Mouse (Mus musculus) liver, embryonic 16.5 days (tissue): ENCODE data around the gene Kifc1. TPM values are rescaled to one million over a fixed set of nuclear protein-coding genes. Genes with fewer than 3 reads are reported as not detected.
A peak's percentile ranks its signal among the peaks of the same experiment; 100 is the strongest.
"Not testable (repeated sequence)": the region's sequence is repeated elsewhere in the genome, so short reads cannot be mapped to it uniquely, and the experiment has no call there.

ENCODE experiments used
- ATAC-seq: fragments of 200-750 bp; cut with Nextera tagmentation; 2 replicates; pipeline ENCODE4 v1.8.0; 2017; ENCODE audit warnings: low read depth, mild to moderate bottlenecking, moderate number of reproducible peaks, moderate library complexity
- H3K27ac ChIP-seq: fragments of 300-500 bp; sonication (generic); 2 replicates; pipeline ENCODE4 v1.5.1; 2014; ENCODE audit warnings: mild to moderate bottlenecking, low read length
- H3K27me3 ChIP-seq: fragments of 300-500 bp; sonication (generic); 2 replicates; pipeline ENCODE4 v1.6.1; 2014; ENCODE audit warnings: low read depth, low read length, mixed read lengths; ENCODE audit not compliant: control insufficient read depth, insufficient read depth
- H3K36me3 ChIP-seq: fragments of 300-500 bp; sonication (generic); 2 replicates; pipeline ENCODE4 v1.6.1; 2014; ENCODE audit warnings: mild to moderate bottlenecking; ENCODE audit not compliant: control insufficient read depth, insufficient read depth
- H3K4me1 ChIP-seq: fragments of 300-500 bp; sonication (generic); 2 replicates; pipeline ENCODE4 v1.6.1; 2014; ENCODE audit warnings: low read depth, low read length, mixed read lengths; ENCODE audit not compliant: control insufficient read depth
- H3K4me2 ChIP-seq: fragments of 300-500 bp; sonication (generic); 2 replicates; pipeline ENCODE4 v1.6.1; 2014; ENCODE audit warnings: low read depth, low read length, mixed read lengths
- H3K4me3 ChIP-seq: fragments of 300-500 bp; sonication (generic); 2 replicates; pipeline ENCODE4 v1.5.1; 2014; ENCODE audit warnings: low read depth, mild to moderate bottlenecking, low read length
- H3K9ac ChIP-seq: fragments of 300-500 bp; sonication (generic); 2 replicates; pipeline ENCODE4 v1.6.1; 2014; ENCODE audit warnings: low read depth, low read length
- H3K9me3 ChIP-seq: fragments of 300-500 bp; sonication (generic); replicated peaks from 2 replicates; pipeline ENCODE4 v1.6.1; 2016; ENCODE audit warnings: low read length; ENCODE audit not compliant: control insufficient read depth
- WGBS: fragments of 180-500 bp; shearing (Covaris S2); extraction: QIAGEN DNeasy Blood & Tissue Kit; methylation state at CpG from one replicate; pipeline ENCODE4 v1.1.7; 2014; ENCODE audit not compliant: insufficient replicate concordance; 5-methylcytosine and 5-hydroxymethylcytosine counted together
- polyA plus RNA-seq: library from polyadenylated mRNA; unstranded; fragments of >200 nt; fragmentation: Nextera tagmentation; extraction: Ambion mirVana; gene quantifications from 2 replicates; pipeline ENCODE4 v1.2.1, GENCODE M21; 2015

Kifc1 gene
- polyA plus RNA-seq, 1 experiment from 2014 or later: 6.1 TPM

DNA sequence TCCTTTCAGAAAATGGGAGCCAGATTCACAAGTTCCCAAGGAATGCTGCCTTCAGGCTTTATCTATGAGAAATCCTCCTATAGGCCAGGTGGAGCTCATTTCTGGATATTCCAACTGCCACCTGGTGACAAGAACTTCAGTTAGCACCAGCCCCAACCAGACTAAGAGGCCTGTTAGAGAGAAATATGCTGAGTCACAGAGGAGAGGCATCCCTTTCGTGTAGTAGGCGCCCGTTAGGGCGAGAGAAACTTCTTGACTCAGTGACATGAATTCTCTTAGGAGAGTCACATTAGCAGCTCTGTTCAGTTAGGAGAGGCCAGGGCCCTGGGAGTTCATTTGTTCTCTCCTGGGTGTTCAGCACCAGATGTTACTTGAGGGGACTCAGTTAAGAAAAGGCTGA lies 9.2 kb upstream of the Kifc1 start:
- Histone ChIP-seq H3K27me3 (no peaks in the 10 kb centered on the region), H3K4me1 (peaks cover 50% of the 10 kb centered on the region), H3K27ac (peak overlapping the region; percentile 82), H3K4me2 (no peak overlapping the region), H3K4me3 (no peak overlapping the region), H3K36me3 (no peaks in the 10 kb centered on the region), H3K9me3 (no peaks in the 10 kb centered on the region), H3K9ac (peak overlapping the region; percentile 13; the same call in 1 of the 2 replicates)
- WGBS: 14% methylated on average over 4 of the region's 4 CpGs
- peak; percentile 81 for ATAC-seq

DNA sequence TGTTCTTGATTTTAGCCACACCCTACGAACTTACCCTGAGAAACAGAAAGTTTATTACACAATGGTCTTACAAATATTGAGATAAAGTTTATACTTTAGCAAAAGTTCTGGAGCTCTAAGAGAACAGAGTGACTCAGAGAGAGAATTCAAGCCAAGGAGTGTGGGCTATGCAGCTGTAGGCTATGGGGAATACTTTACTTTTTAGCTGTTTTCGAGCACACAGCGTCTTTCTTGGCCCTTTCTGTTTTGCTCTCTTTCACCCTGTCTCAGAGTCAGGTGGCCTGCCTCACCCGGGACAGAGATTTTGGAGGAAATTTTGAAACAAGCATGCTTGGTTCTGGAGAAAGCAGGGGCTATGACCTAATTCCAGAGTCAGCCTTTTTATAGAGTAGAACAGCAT lies 7.7 kb upstream of the Kifc1 start:
- not testable (repeated sequence) for H3K4me3 ChIP-seq, H3K4me2 ChIP-seq, H3K36me3 ChIP-seq, H3K27me3 ChIP-seq, H3K9me3 ChIP-seq, ATAC-seq, H3K9ac ChIP-seq
- peaks cover 46% of the 10 kb centered on the region for H3K4me1 ChIP-seq
- 61% methylated on average over 4 of the region's 4 CpGs for WGBS
- H3K27ac ChIP-seq: peak overlapping the region; percentile 50

DNA sequence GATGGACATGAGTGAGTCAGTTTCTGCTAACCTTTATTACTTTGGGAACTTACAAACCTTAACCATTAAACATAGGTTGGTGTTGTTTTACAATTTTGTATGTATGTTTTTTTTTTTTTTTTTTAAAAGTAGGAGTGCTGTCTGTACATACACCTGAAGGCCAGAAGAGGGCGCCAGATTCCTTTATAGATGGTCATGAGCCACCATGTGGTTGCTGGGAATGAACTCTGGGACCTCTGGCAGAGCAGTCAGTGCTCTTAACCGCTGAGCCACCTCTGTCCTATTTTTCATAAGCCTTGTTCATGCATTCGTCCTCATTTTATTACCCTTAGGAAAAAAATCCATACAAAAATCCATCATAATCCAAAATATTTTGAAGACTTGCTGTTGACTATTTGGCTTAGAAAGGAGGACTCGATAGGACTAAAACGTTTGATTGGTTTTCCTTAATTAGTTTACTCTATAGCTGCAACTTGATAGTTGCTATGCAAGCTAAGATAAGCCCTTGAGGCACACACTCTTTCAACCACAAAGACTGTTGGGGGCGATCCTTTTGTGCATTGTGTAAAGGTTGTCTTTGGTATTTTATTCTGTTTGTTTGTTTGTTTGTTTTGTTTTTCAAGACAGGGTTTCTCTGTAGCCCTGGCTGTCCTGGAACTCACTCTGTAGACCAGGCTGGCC lies 6.8 kb upstream of the Kifc1 start:
- peaks cover 37% of the 10 kb centered on the region for H3K4me1 ChIP-seq
- H3K27me3 ChIP-seq: no peaks in the 10 kb centered on the region
- no peaks in the 10 kb centered on the region for H3K9me3 ChIP-seq
- no peak overlapping the region for H3K4me2 ChIP-seq
- H3K9ac ChIP-seq: no peak overlapping the region
- WGBS: 14% methylated on average over 6 of the region's 6 CpGs
- H3K4me3 ChIP-seq: no peak overlapping the region
- no peak overlapping the region; the same call in 1 of the 2 replicates for H3K27ac ChIP-seq
- ATAC-seq: no peak
- no peaks in the 10 kb centered on the region for H3K36me3 ChIP-seq

DNA sequence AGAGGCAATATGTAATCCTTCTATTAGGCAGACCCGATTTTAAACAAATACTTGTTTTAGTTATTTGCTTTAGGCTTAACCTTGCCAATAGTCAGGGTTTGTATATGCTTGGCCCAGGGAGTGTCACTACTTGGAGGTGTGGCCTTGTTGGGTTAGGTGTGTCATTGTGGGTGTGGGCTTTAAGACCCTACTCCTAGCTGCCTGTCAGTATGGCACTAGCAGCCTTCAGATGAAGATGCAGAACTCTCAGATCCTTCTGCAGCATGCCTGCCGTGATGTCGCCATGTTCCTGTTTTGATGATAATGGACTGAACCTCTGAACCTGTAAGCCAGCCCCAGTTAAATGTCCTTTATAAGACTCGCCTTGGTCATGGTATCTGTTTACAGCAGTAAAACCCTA lies 2.5 kb upstream of the Kifc1 start:
- not testable (repeated sequence) for ATAC-seq, H3K4me2 ChIP-seq, H3K9ac ChIP-seq, H3K9me3 ChIP-seq, H3K27ac ChIP-seq, H3K4me3 ChIP-seq, H3K27me3 ChIP-seq, H3K36me3 ChIP-seq
- H3K4me1 ChIP-seq: peaks cover 19% of the 10 kb centered on the region
- 65% methylated on average over 4 of the region's 4 CpGs for WGBS

DNA sequence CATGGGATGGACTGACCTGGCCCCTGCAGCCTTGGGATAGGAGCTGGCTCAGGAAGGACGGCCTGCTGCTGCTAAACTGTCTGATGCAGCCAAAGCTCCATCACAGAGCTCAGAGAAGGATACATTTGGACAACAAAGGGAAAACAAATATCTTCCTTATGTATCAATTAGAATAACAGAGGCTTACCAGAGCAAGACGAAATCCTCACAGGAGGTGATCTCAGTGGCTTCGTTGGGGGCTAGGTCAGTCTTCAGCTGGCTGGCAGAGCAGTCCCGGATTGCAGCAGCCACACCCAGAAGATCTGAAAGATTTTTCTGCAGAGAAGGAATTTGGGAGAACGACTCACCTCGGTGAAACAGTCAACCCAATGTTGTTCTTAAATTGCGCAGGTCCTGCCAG lies 2.0 kb upstream of the Kifc1 start:
- Histone ChIP-seq H3K27me3 (no peaks in the 10 kb centered on the region), H3K4me2 (no peak overlapping the region), H3K4me3 (no peak overlapping the region), H3K4me1 (peaks cover 20% of the 10 kb centered on the region), H3K36me3 (no peaks in the 10 kb centered on the region), H3K27ac (no peak overlapping the region), H3K9ac (no peak overlapping the region), H3K9me3 (no peaks in the 10 kb centered on the region)
- 38% methylated on average over 7 of the region's 7 CpGs for WGBS
- ATAC-seq: no peak

DNA sequence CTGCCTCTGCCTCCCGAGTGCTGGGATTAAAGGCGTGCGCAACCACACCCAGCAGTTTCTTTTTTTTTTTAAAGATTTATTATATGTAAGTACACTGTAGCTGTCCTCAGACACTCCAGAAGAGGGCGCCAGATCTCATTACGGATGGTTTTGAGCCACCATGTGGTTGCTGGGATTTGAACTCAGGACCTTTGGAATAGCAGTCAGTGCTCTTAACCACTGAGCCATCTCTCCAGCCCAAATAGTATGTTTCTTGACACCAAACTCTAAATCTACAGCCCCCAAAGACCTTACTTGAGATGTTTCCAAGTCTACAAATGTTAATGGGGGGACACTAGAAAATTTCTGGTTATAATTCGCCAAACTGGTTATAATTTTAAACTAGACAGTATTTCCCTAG lies 1.4 kb upstream of the Kifc1 start:
- not testable (repeated sequence) for H3K4me3 ChIP-seq, ATAC-seq, H3K27ac ChIP-seq, H3K36me3 ChIP-seq, H3K4me2 ChIP-seq, H3K27me3 ChIP-seq, H3K9me3 ChIP-seq, H3K9ac ChIP-seq
- H3K4me1 ChIP-seq: peaks cover 17% of the 10 kb centered on the region
- WGBS: 62% methylated on average over 6 of the region's 6 CpGs

DNA sequence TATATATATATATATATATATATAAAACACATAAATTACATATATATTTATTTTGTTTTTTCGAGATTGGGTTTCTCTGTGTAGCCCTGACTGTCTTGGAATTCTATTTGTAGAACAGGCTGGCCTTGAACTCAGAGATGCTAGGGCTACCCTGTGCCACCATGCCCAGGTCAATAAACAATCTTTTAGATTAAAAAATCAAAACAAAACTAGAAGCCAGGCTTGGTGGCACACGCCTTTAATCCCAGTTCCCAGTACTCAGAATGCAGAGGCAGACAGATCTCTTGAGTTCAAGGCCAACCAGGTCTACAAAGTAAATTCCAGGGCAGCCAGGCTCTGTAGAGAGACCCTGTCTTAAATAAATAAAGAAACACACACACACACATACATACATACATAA lies 896 bp upstream of the Kifc1 start:
- no peak for ATAC-seq
- H3K4me1 ChIP-seq: peaks cover 17% of the 10 kb centered on the region
- no peak overlapping the region for H3K4me3 ChIP-seq
- H3K27me3 ChIP-seq: no peaks in the 10 kb centered on the region
- H3K9ac ChIP-seq: no peak overlapping the region
- H3K4me2 ChIP-seq: no peak overlapping the region
- 55% methylated on average over 2 of the region's 2 CpGs for WGBS
- peaks cover 6% of the 10 kb centered on the region for H3K36me3 ChIP-seq
- no peak overlapping the region for H3K27ac ChIP-seq
- no peaks in the 10 kb centered on the region for H3K9me3 ChIP-seq

DNA sequence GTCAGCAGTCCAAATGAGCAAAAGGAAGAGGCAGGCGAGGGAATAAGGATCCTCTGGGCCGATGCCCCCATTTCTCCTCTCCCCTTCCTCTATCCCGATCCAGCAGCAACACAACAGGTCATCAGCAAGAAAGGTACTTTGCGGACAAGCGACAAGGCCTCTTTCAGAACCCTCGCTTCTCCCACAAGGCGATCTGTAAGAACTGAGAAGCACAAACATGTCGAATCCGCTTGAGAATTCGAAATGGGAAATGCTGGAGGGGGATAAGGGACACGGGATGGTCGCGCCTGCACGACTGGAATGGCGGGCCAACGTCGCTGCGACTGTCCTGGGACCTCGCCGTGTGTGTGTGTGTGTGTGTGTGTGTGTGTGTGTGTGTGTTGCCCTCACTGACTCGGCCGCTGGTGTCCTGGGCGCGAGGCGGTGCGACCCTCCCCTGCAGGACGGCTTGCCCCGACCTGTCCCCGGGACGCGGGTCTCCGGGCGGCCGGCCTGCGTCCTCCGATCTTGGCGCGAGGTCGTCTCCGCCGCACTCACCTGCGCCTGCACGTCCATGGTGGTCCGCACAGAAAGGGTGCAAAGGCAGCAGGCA lies 424 bp downstream of the Kifc1 start:
- not testable (repeated sequence) for ATAC-seq, H3K9me3 ChIP-seq, H3K27me3 ChIP-seq
- H3K4me1 ChIP-seq: peaks cover 17% of the 10 kb centered on the region
- WGBS: under 1% methylated on average over 42 of the region's 44 CpGs
- H3K36me3 ChIP-seq: peaks cover 17% of the 10 kb centered on the region
- H3K9ac ChIP-seq: peak overlapping the region; percentile 85
- peak overlapping the region; percentile 81 for H3K4me3 ChIP-seq
- peak overlapping the region; percentile 74 for H3K27ac ChIP-seq
- H3K4me2 ChIP-seq: peak overlapping the region; percentile 80

DNA sequence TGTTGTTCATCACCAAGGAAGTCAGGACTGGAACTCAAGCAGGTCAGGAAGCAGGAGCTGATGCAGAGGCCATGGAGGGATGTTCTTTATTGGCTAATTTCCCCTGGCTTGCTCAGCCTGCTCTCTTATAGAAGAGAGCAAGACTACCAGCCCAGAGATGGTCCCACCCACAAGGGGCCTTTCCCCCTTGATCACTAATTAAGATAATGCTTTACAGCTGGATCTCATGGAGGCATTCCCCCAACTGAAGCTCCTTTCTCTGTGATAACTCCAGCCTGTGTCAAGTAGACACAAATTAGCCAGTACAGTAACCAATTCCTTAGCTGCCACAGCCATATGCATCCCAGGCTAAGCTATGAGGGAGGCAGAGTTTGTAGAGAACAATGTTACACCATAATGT lies 2.2 kb downstream of the Kifc1 start:
- H3K4me3 ChIP-seq: peak overlapping the region; percentile 81
- not testable (repeated sequence) for H3K9ac ChIP-seq, H3K27ac ChIP-seq, H3K9me3 ChIP-seq, H3K27me3 ChIP-seq, ATAC-seq
- H3K36me3 ChIP-seq: peaks cover 25% of the 10 kb centered on the region
- H3K4me2 ChIP-seq: peak overlapping the region; percentile 80
- H3K4me1 ChIP-seq: peaks cover 17% of the 10 kb centered on the region
